Mouse (Mus musculus) ES-E14 (cell line): ENCODE results near the gene Slc38a3.

Experiments used
- HCFC1 ChIP-seq: IDR thresholded peaks from 2 replicates; pipeline ENCODE4 v1.6.1; 2012; ENCODE audit warnings: low read length, inconsistent platforms, borderline replicate concordance; ENCODE audit not compliant: insufficient read depth
- MAFK ChIP-seq: IDR thresholded peaks from 2 replicates; pipeline ENCODE4 v1.6.1; 2014; ENCODE audit warnings: mild to moderate bottlenecking, low read depth, low read length, inconsistent platforms; ENCODE audit not compliant: insufficient read depth
- ZC3H11A ChIP-seq: IDR thresholded peaks from 2 replicates; pipeline ENCODE4 v1.6.1; 2012; ENCODE audit warnings: low read depth, mild to moderate bottlenecking, inconsistent platforms, low read length, borderline replicate concordance
- ZNF384 ChIP-seq: IDR thresholded peaks from 2 replicates; pipeline ENCODE4 v1.6.1; 2012; ENCODE audit warnings: low read depth, low read length, inconsistent platforms

DNA sequence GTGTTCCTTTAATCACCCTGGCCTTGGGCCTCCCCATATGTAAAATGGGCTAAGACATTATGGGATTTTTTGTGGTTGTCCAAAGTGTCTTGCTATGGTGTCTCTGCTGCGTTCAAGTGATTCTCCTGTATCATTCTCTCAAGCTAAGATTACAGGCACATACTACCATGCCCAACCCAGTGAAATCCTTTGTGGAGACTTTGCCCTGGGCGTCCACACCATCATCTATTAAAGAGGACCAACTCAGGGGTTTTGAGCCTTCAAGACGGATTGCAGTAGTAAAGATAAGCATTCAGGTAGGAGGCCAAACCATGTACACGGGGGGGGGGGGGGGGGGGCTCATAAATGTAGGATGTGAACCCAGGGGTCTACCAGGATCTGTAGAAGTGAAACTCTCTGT lies 14.7 kb downstream of the Slc38a3 start:
- TF ChIP-seq ZNF384: no peak
- no peak for TF ChIP-seq HCFC1
- no peak for TF ChIP-seq MAFK
- no peak for TF ChIP-seq ZC3H11A
